Mouse (Mus musculus) embryo, embryonic 10.5 days (tissue): ENCODE measurements around the gene Zfp322a.
"Not testable (repeated sequence)": the region's sequence is repeated elsewhere in the genome, so short reads cannot be mapped to it uniquely, and the experiment has no call there.

Source experiments
- DNase-seq: peaks from one replicate; pipeline ENCODE4 v3.0.0-alpha.2; 2015; ENCODE audit warnings: low spot score

Zfp322a gene

DNA sequence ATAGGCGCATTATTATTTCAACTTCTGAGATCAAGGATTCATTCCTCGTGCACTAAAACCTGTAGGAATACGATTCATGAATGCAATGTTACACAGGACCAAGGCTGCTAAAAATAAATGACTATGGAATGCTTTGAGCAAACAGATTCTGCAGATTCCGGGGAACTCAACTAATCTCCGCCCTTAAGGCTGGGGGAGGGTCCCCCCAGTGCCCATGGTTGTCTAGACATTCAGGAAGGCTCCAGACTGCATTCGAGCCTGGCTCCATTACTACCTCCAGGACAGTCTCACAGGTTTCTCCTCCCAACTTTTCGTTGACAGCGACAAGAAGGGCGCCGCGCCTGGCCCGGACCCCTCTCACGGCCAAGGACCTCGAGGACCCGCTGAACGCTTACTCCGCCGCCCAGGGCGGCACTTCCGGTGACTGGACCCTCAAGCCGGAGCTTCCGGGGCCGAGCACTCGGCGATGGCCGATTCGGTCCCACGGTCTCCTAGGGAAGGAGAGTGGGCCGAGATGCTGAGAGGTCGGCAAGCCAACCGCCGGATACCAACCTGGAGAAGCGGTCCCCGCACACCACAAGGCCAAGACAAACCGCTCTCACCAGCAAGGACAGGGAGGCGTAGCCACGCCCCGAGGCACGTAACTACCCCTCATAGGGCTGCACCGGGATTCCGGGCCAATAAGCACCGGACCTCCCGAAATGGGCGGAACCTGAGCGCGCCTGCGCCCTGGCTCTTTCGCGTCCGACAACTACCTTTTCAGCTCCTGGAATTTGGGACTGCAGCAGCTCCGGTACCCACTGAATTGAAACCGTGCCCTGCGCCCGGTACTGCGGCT lies at the start of gene Zfp322a:
TSS of gene Zfp322a (minus strand) at position 626 of the 838 bp plus-strand sequence.
- peak; percentile 97 for DNase-seq

GRCm38 (mm10) chr13:23412630-23413521 lies 43.9 kb upstream of the Zfp322a start:
- DNase-seq, result peak; percentile 95

DNA sequence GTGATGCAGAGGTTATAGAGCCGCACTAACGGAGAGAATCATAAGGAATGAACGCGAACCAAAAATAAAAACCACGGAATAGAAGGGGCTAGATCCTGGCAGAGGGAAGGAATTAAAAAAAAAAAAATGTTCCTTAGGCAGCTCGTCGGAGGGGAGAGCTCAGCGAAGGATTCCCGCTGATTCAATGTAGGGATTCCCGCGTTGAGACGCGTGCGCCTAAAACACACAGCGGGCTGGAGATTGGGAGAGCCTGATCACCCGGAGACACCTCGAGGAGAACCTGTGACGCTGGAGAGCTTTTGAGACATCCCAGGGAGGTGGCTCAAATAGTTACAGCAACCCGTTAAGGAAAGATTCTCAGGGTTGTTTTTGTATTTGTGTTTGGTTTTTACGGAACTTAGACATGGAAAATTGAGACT lies 43.2 kb upstream of the Zfp322a start:
- peak; percentile 71 for DNase-seq

DNA sequence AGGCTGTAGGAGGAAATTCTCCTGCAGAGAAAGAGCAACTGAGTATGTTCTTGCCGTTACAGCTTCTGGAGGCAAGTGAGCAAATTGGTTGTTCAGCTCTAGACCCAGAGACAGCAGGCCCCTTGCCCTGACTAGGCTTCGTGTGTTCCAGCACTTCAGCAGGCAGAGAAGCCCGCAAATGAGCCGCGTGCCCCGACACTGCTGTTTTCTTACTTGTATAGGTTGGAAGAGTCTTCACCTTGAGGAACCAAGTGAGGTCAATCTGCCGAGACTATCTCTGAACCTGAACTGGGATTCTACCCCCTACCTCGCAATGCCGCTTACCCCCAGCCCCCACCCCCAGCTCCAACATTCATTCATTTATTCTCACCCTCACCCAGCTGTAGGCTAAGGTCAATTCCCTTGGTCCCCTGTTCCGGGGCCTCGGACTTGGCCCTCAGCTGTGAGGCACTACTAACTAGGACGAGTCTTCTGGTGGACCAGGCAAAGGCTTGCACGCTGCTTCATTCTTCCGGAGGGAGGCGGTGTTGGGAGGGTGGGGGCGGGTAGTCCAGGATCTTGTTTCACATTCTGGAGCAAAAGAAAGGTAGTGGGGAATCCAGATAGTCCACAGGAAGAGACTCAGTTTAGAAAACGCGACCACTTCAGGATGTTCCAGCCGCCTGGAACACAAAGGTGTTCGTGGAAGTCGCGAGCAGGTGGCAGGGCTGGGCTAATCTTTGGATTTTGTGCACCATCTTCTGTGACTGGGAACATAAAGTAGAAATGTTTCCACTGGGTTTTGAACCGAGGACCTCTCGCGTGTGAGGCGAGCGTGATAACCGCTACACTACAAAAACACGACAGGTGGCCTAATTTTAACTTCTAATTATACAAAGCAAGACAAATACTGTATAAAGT lies 42.6 kb upstream of the Zfp322a start:
- DNase-seq, result peak; percentile 82

DNA sequence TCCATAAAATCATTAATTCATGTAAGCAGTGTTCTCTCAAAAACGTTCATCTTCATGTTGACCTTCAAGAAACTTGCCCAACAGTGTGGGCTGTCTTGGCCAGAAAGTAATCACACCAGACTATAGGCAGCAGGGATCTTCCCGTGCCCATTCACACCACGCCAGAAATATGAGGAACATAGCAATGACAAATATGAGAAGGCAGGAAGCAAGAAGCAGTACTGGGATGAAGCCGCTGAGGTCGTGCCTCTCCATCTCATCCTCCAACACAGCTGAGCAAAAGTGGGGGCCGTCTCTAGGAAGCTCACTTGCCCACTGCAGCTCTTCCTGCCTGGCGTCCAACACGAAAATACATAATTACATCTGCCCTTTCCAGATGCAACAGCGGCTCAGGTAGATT lies 41.6 kb upstream of the Zfp322a start:
- no peak for DNase-seq

- DNase-seq, result peak; percentile 59
Measured at GRCm38 (mm10) chr13:23402626-23403025, 33.6 kb upstream of the Zfp322a start.

DNA sequence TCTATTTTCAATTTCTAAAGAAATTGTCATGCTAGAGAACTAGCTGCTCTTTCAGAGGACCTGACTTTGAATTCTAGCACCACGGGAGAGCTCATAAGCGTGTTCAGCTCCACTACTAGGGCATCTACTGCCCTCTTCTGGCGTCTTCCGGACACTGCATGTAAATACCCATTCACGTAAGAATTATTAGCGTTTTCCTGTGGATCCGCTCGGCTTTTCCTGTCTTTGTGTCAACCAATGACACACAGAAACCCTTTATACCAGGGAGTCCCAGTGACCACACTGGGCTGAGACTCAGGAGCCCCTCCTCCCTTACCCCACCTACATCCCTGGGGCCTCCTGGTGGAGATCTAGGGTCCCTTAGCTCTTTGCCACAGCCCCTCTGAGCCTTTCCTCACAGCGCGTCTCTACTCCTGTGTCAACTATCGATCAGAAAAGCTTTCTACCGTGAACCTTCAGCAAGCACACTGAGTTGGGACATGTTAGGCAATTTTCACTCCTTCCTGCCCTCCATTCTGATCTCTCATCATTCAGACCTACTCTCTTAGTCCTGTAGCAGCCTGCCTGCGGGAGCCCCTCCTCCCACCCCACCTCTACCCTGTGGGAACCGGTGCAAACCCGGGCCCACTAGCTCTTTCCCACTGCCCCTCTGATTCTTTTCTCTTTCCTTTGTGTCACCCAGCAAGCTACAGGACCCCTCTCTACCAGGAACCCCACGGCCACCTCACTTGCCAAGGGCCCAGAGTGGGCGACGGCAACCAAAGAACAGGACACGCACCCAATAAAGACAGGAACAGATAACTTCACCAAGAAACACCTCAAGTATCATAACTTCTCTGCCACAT lies 32.9 kb upstream of the Zfp322a start:
- DNase-seq, result peak; percentile 95

GRCm38 (mm10) chr13:23400771-23401682 lies 32.0 kb upstream of the Zfp322a start:
- DNase-seq, result peak; percentile 70

- peak; percentile 81 for DNase-seq
Measured at GRCm38 (mm10) chr13:23396913-23397312, 27.9 kb upstream of the Zfp322a start.

DNA sequence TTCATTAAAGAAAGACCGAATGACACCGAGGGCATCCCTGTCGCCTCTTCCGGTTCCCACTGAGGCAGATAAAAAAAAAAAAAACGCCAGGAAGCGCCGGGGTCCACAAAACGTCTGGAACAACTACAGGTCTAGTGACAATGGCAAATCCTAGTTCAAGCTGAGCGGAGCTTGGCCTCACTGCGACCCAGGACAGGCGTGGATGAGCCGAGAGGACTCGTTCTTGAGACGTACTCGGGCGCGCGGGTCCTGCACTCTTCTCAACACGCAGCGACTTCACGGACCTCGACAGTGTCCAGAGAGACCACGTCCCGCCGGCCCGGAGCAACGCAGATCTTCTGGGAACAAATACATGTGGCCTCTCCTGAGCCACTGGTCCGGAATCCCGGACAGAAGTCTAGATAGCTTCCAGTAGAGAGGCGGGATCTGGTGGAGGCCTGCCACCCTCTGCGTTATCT lies 27.3 kb upstream of the Zfp322a start:
- DNase-seq, result no peak

DNA sequence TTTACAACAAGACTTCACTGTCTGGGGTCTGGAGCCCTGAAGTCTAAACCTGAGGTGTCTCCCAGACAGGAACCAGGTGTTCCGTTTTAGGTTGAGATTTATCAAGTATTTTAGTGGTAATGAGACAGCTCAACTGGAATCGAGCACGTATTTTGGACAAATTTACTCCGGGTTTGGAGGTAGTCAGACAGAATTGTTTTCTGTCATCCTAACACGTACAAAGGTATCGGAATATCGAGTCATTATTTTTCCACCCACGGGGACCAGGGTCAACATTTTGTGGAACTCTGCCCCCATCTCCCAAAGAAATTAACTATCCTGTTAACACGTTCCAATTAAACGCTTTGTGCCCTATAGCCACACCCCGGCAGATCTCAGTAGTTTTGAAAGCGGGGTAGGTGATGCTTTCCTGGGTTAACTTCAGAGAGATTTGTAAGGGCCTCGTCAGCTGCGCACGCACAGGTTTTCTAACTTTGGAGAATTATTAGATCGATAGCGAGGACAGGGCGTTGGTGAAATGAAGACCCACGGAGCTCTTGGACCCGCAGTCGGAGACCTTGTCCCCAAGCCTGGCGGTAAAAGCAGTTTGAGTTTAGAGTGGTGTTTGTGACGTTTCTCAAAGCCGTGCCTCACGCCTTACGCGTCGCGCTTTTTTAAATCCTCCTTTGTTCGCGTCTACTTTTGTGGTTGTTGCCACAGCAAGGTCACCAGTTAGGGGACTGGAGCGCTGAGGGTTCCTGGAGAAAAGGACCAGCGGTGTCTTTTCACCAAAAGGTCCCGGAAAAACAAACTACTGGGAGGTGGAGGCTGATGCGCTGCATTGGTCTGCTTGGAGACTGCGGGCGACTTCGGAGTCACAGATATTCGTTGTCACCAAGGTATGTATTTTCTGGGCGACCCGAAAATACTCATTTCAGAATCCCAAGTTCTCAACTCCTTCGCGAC lies 26.6 kb upstream of the Zfp322a start:
- peak; percentile 67 for DNase-seq

GRCm38 (mm10) chr13:23387548-23387947 lies 18.5 kb upstream of the Zfp322a start:
- no peak for DNase-seq

GRCm38 (mm10) chr13:23383127-23383526 lies 14.1 kb upstream of the Zfp322a start:
- DNase-seq, result no peak

GRCm38 (mm10) chr13:23372433-23372832 lies 3.4 kb upstream of the Zfp322a start:
- DNase-seq, result no peak

DNA sequence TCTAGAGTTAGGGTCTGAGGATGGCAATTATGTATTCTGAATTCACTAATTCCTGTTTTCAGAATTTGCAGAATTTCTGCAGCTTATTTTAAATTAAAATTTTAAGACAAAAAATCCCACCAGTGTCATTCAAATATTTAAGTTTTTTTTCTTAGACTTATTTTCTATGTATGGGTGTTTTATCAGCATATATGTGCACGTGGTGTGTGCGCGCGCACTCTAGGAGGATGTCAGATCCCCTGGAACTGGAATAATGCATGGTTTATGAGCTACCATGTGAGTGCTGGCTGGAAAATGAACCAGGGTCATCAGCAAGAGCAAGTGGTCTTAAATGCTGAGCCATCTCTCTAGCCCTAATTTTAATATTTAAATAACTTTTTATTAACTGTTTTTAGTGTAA lies 1.1 kb upstream of the Zfp322a start:
- DNase-seq, result no peak

GRCm38 (mm10) chr13:23369421-23369765 lies 385 bp upstream of the Zfp322a start:
- DNase-seq, result no peak

- no peak for DNase-seq
Measured at GRCm38 (mm10) chr13:23361536-23361935, 7.5 kb downstream of the Zfp322a start.

GRCm38 (mm10) chr13:23354541-23354940 lies 14.5 kb downstream of the Zfp322a start:
- not testable (repeated sequence) for DNase-seq
